Mouse (Mus musculus): ENCODE measurements around the gene Znrf1.
A peak's percentile ranks its signal among the peaks of the same experiment; 100 is the strongest.

GRCm38 (mm10) chr8:111521713-111522429, 14.0 kb upstream of the Znrf1 start, which contains the start of gene Wdr59:
- TF ChIP-seq CTCF (IDR thresholded peaks at IDR 0.05; ENCODE audit: low read depth), result peak; percentile 58
- TF ChIP-seq EP300 (optimal IDR thresholded peaks at IDR 0.05), result no peak

Data from stomach, postnatal 0 days (tissue).